Mouse (Mus musculus) neural tube, embryonic 15.5 days (tissue): ENCODE results near the gene Lmod3. TPM values are rescaled to one million over a fixed set of nuclear protein-coding genes. Genes with fewer than 3 reads are reported as not detected.

Experiments used
- ATAC-seq: fragments of 200-750 bp; cut with Nextera tagmentation; 2 replicates; pipeline ENCODE4 v1.8.0; 2017; ENCODE audit warnings: mild to moderate bottlenecking, moderate TSS enrichment, moderate library complexity; ENCODE audit not compliant: low FRiP score
- H3K27ac ChIP-seq: fragments of 300-500 bp; sonication (generic); replicated peaks from 2 replicates; pipeline ENCODE4 v1.5.1; 2015; ENCODE audit warnings: mild to moderate bottlenecking, inconsistent platforms
- H3K27me3 ChIP-seq: fragments of 300-500 bp; sonication (generic); replicated peaks from 2 replicates; pipeline ENCODE4 v1.6.1; 2015; ENCODE audit warnings: inconsistent platforms
- H3K36me3 ChIP-seq: fragments of 300-500 bp; sonication (generic); 2 replicates; pipeline ENCODE4 v1.6.1; 2015; ENCODE audit warnings: inconsistent platforms
- H3K4me1 ChIP-seq: fragments of 300-500 bp; sonication (generic); 2 replicates; pipeline ENCODE4 v1.6.1; 2015; ENCODE audit warnings: inconsistent platforms
- H3K4me2 ChIP-seq: fragments of 300-500 bp; sonication (generic); 2 replicates; pipeline ENCODE4 v1.6.1; 2015; ENCODE audit warnings: inconsistent platforms, mild to moderate bottlenecking, moderate library complexity
- H3K4me3 ChIP-seq: fragments of 300-500 bp; sonication (generic); replicated peaks from 2 replicates; pipeline ENCODE4 v1.5.1; 2015; ENCODE audit warnings: mild to moderate bottlenecking, inconsistent platforms
- H3K9ac ChIP-seq: fragments of 300-500 bp; sonication (generic); replicated peaks from 2 replicates; pipeline ENCODE4 v1.6.1; 2015; ENCODE audit warnings: mild to moderate bottlenecking, inconsistent platforms
- H3K9me3 ChIP-seq: fragments of 300-500 bp; sonication (generic); replicated peaks from 2 replicates; pipeline ENCODE4 v1.6.1; 2016; ENCODE audit warnings: inconsistent platforms
- WGBS: fragments of 180-500 bp; shearing (Covaris S2); methylation state at CpG from one replicate; pipeline ENCODE4 v1.1.7; 2015; ENCODE audit warnings: mixed read lengths; 5-methylcytosine and 5-hydroxymethylcytosine counted together
- polyA plus RNA-seq: library from polyadenylated mRNA; unstranded; fragments of >200 nt; fragmentation: Nextera tagmentation; extraction: Ambion mirVana; gene quantifications from 2 replicates; pipeline ENCODE4 v1.2.1, GENCODE M21; 2015

The Lmod3 gene
- polyA plus RNA-seq, 1 experiment from 2014 or later = 0.61 TPM

- Histone ChIP-seq H3K27ac (no peak overlapping the region), H3K4me2 (no peak overlapping the region), H3K4me3 (no peak overlapping the region), H3K9ac (no peak overlapping the region), H3K36me3 (no peaks in the 10 kb centered on the region), H3K27me3 (no peaks in the 10 kb centered on the region), H3K9me3 (no peaks in the 10 kb centered on the region), H3K4me1 (no peaks in the 10 kb centered on the region)
- WGBS = 40% methylated on average over 6 of the region's 6 CpGs
- ATAC-seq = no peak
Measured at GRCm38 (mm10) chr6:97250966-97251365, 1.6 kb downstream of the Lmod3 start.

GRCm38 (mm10) chr6:97245200-97245599 lies 7.4 kb downstream of the Lmod3 start:
- H3K9ac ChIP-seq = no peak overlapping the region
- H3K36me3 ChIP-seq = no peaks in the 10 kb centered on the region
- no peak overlapping the region for H3K27ac ChIP-seq
- no peaks in the 10 kb centered on the region for H3K9me3 ChIP-seq
- no peaks in the 10 kb centered on the region for H3K4me1 ChIP-seq
- no peak for ATAC-seq
- H3K4me3 ChIP-seq = no peak overlapping the region
- H3K4me2 ChIP-seq = no peak overlapping the region
- H3K27me3 ChIP-seq = no peaks in the 10 kb centered on the region

GRCm38 (mm10) chr6:97242522-97242921 lies 10.0 kb downstream of the Lmod3 start:
- Histone ChIP-seq H3K36me3 (no peaks in the 10 kb centered on the region), H3K4me2 (no peak overlapping the region), H3K9me3 (no peaks in the 10 kb centered on the region), H3K27me3 (no peaks in the 10 kb centered on the region), H3K27ac (no peak overlapping the region), H3K9ac (no peak overlapping the region), H3K4me3 (no peak overlapping the region), H3K4me1 (no peaks in the 10 kb centered on the region)
- 91% methylated on average over 4 of the region's 4 CpGs for WGBS
- ATAC-seq = no peak

GRCm38 (mm10) chr6:97240092-97240491 lies 12.5 kb downstream of the Lmod3 start:
- H3K4me1 ChIP-seq = no peaks in the 10 kb centered on the region
- H3K4me3 ChIP-seq = no peak overlapping the region
- no peaks in the 10 kb centered on the region for H3K9me3 ChIP-seq
- no peak overlapping the region for H3K9ac ChIP-seq
- H3K27me3 ChIP-seq = no peaks in the 10 kb centered on the region
- WGBS = 86% methylated on average over 5 of the region's 5 CpGs
- H3K36me3 ChIP-seq = no peaks in the 10 kb centered on the region
- no peak overlapping the region for H3K27ac ChIP-seq
- no peak overlapping the region for H3K4me2 ChIP-seq
- ATAC-seq = no peak

- H3K4me1 ChIP-seq = no peaks in the 10 kb centered on the region
- no peaks in the 10 kb centered on the region for H3K27me3 ChIP-seq
- H3K9me3 ChIP-seq = no peaks in the 10 kb centered on the region
- H3K27ac ChIP-seq = no peak overlapping the region
- peaks cover 4% of the 10 kb centered on the region; the same call in 1 of the 2 replicates for H3K36me3 ChIP-seq
- no peak overlapping the region for H3K4me3 ChIP-seq
- no peak overlapping the region for H3K9ac ChIP-seq
- H3K4me2 ChIP-seq = no peak overlapping the region
- 90% methylated on average over 6 of the region's 6 CpGs for WGBS
- no peak for ATAC-seq
Measured at GRCm38 (mm10) chr6:97239360-97239759, 13.2 kb downstream of the Lmod3 start.

- WGBS = 74% methylated on average over 5 of the region's 5 CpGs
- H3K36me3 ChIP-seq = peaks cover 23% of the 10 kb centered on the region
Measured at GRCm38 (mm10) chr6:97236088-97236487, 16.5 kb downstream of the Lmod3 start.

GRCm38 (mm10) chr6:97234911-97235668 lies 17.5 kb downstream of the Lmod3 start:
- H3K9me3 ChIP-seq = no peaks in the 10 kb centered on the region
- WGBS = 69% methylated on average over 7 of the region's 7 CpGs

More at GRCm38 (mm10) chr6:97236088-97236487, 16.5 kb downstream of the Lmod3 start:
- H3K4me3 ChIP-seq = no peak overlapping the region
- H3K27me3 ChIP-seq = no peaks in the 10 kb centered on the region
- H3K9me3 ChIP-seq = no peaks in the 10 kb centered on the region
- no peaks in the 10 kb centered on the region for H3K4me1 ChIP-seq
- H3K4me2 ChIP-seq = no peak overlapping the region
- no peak overlapping the region for H3K27ac ChIP-seq
- H3K9ac ChIP-seq = no peak overlapping the region
- no peak for ATAC-seq

GRCm38 (mm10) chr6:97227067-97227847 lies 25.3 kb downstream of the Lmod3 start:
- H3K4me1 ChIP-seq = peaks cover 6% of the 10 kb centered on the region
- peaks cover 32% of the 10 kb centered on the region for H3K36me3 ChIP-seq
- ATAC-seq = no peak
- H3K27me3 ChIP-seq = no peaks in the 10 kb centered on the region
- H3K4me2 ChIP-seq = no peak overlapping the region
- 92% methylated on average over 9 of the region's 9 CpGs for WGBS
- no peak overlapping the region for H3K27ac ChIP-seq
- no peak overlapping the region for H3K9ac ChIP-seq
- no peaks in the 10 kb centered on the region for H3K9me3 ChIP-seq
- no peak overlapping the region for H3K4me3 ChIP-seq

More at GRCm38 (mm10) chr6:97234911-97235668, 17.5 kb downstream of the Lmod3 start:
- no peak overlapping the region for H3K4me3 ChIP-seq
- H3K27me3 ChIP-seq = no peaks in the 10 kb centered on the region
- ATAC-seq = no peak
- H3K36me3 ChIP-seq = peaks cover 33% of the 10 kb centered on the region
- H3K4me1 ChIP-seq = no peaks in the 10 kb centered on the region
- H3K9ac ChIP-seq = no peak overlapping the region
- no peak overlapping the region for H3K4me2 ChIP-seq
- H3K27ac ChIP-seq = no peak overlapping the region

- 14% methylated on average over 1 of the region's 1 CpGs for WGBS
- H3K4me2 ChIP-seq = no peak overlapping the region
- no peak overlapping the region for H3K4me3 ChIP-seq
- H3K4me1 ChIP-seq = peaks cover 15% of the 10 kb centered on the region
- peak overlapping the region; percentile 37; the same call in 1 of the 2 replicates for H3K27ac ChIP-seq
- no peaks in the 10 kb centered on the region for H3K27me3 ChIP-seq
- no peak overlapping the region for H3K9ac ChIP-seq
- ATAC-seq = no peak
- H3K36me3 ChIP-seq = peaks cover 23% of the 10 kb centered on the region
- H3K9me3 ChIP-seq = no peaks in the 10 kb centered on the region
Measured at GRCm38 (mm10) chr6:97226083-97226491, 26.5 kb downstream of the Lmod3 start.

GRCm38 (mm10) chr6:97224505-97224904 lies 28.1 kb downstream of the Lmod3 start:
- ATAC-seq = no peak
- Histone ChIP-seq H3K36me3 (peaks cover 8% of the 10 kb centered on the region; the same call in 1 of the 2 replicates), H3K27ac (no peak overlapping the region), H3K9me3 (no peaks in the 10 kb centered on the region), H3K27me3 (no peaks in the 10 kb centered on the region), H3K4me3 (no peak overlapping the region), H3K4me1 (peaks cover 16% of the 10 kb centered on the region), H3K4me2 (no peak overlapping the region), H3K9ac (no peak overlapping the region)
- 94% methylated on average over 8 of the region's 8 CpGs for WGBS

- Histone ChIP-seq H3K27me3 (no peaks in the 10 kb centered on the region), H3K9me3 (no peaks in the 10 kb centered on the region), H3K4me1 (peaks cover 16% of the 10 kb centered on the region), H3K36me3 (0 out of 2 replicates have a peak, but pooled peaks cover 4% of the 10 kb centered on the region), H3K4me3 (no peak overlapping the region), H3K27ac (no peak overlapping the region), H3K4me2 (no peak overlapping the region), H3K9ac (no peak overlapping the region)
- 80% methylated on average over 4 of the region's 4 CpGs for WGBS
- no peak for ATAC-seq
Measured at GRCm38 (mm10) chr6:97223566-97223965, 29.0 kb downstream of the Lmod3 start.
